Mouse (Mus musculus): ENCODE results near the gene Dab1. TPM values are rescaled to one million over a fixed set of nuclear protein-coding genes. Genes with fewer than 3 reads are reported as not detected.

Dab1 gene
- polyA plus RNA-seq, 1 experiment from 2014 or later: 20.1 TPM

DNA sequence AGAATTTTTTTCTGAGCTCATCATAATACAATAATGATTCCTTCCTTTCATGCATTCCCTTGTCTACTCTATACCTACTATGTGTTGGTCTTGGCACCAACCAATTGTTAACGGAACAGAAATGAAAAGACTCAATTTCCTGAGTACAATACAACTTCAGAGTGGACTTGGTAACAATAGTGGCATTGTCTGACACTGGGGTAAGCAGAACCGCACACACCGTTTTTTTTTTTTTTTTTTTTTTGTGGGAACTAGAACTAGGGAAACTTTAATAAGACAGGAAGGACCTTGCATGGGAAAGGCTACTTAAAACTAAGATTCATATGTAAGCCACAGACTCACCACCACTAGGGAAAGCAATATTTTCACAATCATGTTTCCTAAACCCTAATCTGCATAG, 682.6 kb downstream of the Dab1 start:
- ATAC-seq (replicated peaks; ENCODE audit: low FRiP score): no peak
- H3K27me3 ChIP-seq: no peaks in the 10 kb centered on the region
- H3K4me3 ChIP-seq (replicated peaks): no peak overlapping the region
- H3K9ac ChIP-seq: no peak overlapping the region
- no peaks in the 10 kb centered on the region for H3K36me3 ChIP-seq
- WGBS: 72% methylated on average over 3 of the region's 3 CpGs
- H3K4me2 ChIP-seq: no peak overlapping the region
- no peaks in the 10 kb centered on the region for H3K9me3 ChIP-seq (replicated peaks)
- H3K27ac ChIP-seq: no peak overlapping the region
- H3K4me1 ChIP-seq: no peaks in the 10 kb centered on the region

GRCm38 (mm10) chr4:104302996-104303652, 684.0 kb downstream of the Dab1 start:
- Histone ChIP-seq H3K27ac (no peak overlapping the region), H3K36me3 (no peaks in the 10 kb centered on the region), H3K9me3 (replicated peaks) (no peaks in the 10 kb centered on the region), H3K4me2 (no peak overlapping the region), H3K27me3 (no peaks in the 10 kb centered on the region), H3K9ac (no peak overlapping the region), H3K4me1 (no peaks in the 10 kb centered on the region), H3K4me3 (replicated peaks) (no peak overlapping the region)
- no peak for ATAC-seq (replicated peaks; ENCODE audit: low FRiP score)
- 79% methylated on average over 10 of the region's 10 CpGs for WGBS

- WGBS: 71% methylated on average over 2 of the region's 2 CpGs
- no peaks in the 10 kb centered on the region for H3K4me1 ChIP-seq
- no peaks in the 10 kb centered on the region for H3K36me3 ChIP-seq
- H3K27ac ChIP-seq: no peak overlapping the region
- H3K4me3 ChIP-seq (replicated peaks): no peak overlapping the region
- no peaks in the 10 kb centered on the region for H3K27me3 ChIP-seq
- H3K4me2 ChIP-seq: no peak overlapping the region
- no peak for ATAC-seq (replicated peaks; ENCODE audit: low FRiP score)
- no peaks in the 10 kb centered on the region for H3K9me3 ChIP-seq (replicated peaks)
- no peak overlapping the region for H3K9ac ChIP-seq
Measured at GRCm38 (mm10) chr4:104307781-104308180, 688.6 kb downstream of the Dab1 start.

DNA sequence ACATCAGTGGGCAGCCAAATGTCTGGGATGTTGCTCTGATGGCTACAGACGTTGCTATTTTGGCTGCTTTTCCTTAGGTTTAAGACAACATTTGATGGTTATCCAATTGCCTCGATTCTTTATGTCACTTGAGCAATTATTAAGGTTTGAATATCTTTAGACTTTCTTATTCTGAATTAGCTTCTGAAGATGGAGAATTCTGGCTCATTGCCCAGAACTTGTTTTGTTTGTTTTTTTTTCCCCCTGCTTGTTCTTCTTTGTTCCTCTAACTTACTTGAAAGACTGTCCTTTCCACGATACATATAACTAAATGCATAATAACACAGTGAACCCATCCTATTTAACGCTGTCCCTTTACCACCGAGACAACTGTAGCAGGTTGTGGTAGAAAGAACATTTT, 707.1 kb downstream of the Dab1 start:
- Histone ChIP-seq H3K4me3 (replicated peaks) (no peak overlapping the region), H3K27ac (no peak overlapping the region), H3K27me3 (no peaks in the 10 kb centered on the region), H3K9me3 (replicated peaks) (no peaks in the 10 kb centered on the region), H3K9ac (no peak overlapping the region), H3K4me2 (no peak overlapping the region), H3K36me3 (no peaks in the 10 kb centered on the region), H3K4me1 (no peaks in the 10 kb centered on the region)
- 58% methylated on average over 5 of the region's 5 CpGs for WGBS
- no peak for ATAC-seq (replicated peaks; ENCODE audit: low FRiP score)

DNA sequence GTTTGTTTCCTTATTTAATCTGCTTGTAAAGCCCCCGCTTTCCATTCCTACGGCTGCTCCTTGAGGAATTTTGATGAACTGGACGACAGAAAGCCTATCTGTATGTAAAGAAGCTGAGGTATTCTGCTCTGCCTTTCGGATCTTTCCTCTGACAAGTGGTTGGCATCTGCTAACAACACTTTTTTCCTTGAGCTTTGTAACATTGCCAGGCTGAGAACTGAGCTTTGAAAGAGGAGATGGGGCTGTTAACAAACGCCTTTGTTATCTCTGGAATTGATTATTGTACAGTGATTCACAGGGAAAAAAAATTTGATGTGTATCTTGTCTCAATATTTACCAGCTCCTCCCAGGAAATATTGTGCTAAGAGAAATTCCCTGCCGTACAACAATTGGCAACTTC, 712.7 kb downstream of the Dab1 start:
- H3K27ac ChIP-seq: no peak overlapping the region
- H3K4me2 ChIP-seq: no peak overlapping the region
- H3K36me3 ChIP-seq: no peaks in the 10 kb centered on the region
- no peak overlapping the region for H3K9ac ChIP-seq
- no peak for ATAC-seq (replicated peaks; ENCODE audit: low FRiP score)
- no peaks in the 10 kb centered on the region for H3K9me3 ChIP-seq (replicated peaks)
- H3K4me3 ChIP-seq (replicated peaks): no peak overlapping the region
- no peaks in the 10 kb centered on the region for H3K27me3 ChIP-seq
- WGBS: 75% methylated on average over 6 of the region's 6 CpGs
- H3K4me1 ChIP-seq: no peaks in the 10 kb centered on the region

GRCm38 (mm10) chr4:104332399-104332798, 713.2 kb downstream of the Dab1 start:
- WGBS: 72% methylated on average over 3 of the region's 3 CpGs
- Histone ChIP-seq H3K9ac (no peak overlapping the region), H3K27ac (no peak overlapping the region)

GRCm38 (mm10) chr4:104337279-104337678, 718.1 kb downstream of the Dab1 start:
- no peaks in the 10 kb centered on the region for H3K27me3 ChIP-seq
- H3K4me3 ChIP-seq (replicated peaks): no peak overlapping the region
- no peaks in the 10 kb centered on the region for H3K9me3 ChIP-seq (replicated peaks)
- H3K4me1 ChIP-seq: no peaks in the 10 kb centered on the region
- H3K4me2 ChIP-seq: no peak overlapping the region
- H3K36me3 ChIP-seq: no peaks in the 10 kb centered on the region
- ATAC-seq (replicated peaks; ENCODE audit: low FRiP score): no peak
- H3K9ac ChIP-seq: no peak overlapping the region
- WGBS: 81% methylated on average over 10 of the region's 10 CpGs
- H3K27ac ChIP-seq: no peak overlapping the region

More at GRCm38 (mm10) chr4:104332399-104332798, 713.2 kb downstream of the Dab1 start:
- no peak for ATAC-seq (replicated peaks; ENCODE audit: low FRiP score)
- H3K36me3 ChIP-seq: no peaks in the 10 kb centered on the region
- H3K27me3 ChIP-seq: no peaks in the 10 kb centered on the region
- H3K9me3 ChIP-seq (replicated peaks): no peaks in the 10 kb centered on the region
- H3K4me2 ChIP-seq: no peak overlapping the region
- no peak overlapping the region for H3K4me3 ChIP-seq (replicated peaks)
- no peaks in the 10 kb centered on the region for H3K4me1 ChIP-seq

DNA sequence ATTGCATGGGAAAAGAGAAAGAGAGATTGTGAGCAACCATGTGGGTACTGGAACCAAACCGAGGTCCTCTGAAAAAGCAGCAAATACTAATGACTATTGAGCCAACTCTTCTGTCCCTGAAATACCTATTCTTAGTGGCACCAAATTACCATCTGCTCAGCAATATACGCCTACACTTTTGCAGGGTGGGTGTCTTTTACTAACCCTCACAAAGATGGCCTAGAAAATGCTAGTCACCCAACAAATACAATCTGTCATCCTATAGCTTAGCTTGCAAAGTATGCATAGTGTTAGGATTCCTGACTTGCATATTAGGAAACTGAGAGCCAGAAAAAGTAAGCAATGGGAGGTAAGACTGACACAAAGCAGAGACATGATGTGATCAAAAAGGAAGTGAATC, 719.2 kb downstream of the Dab1 start:
- Histone ChIP-seq H3K36me3 (no peaks in the 10 kb centered on the region), H3K27me3 (no peaks in the 10 kb centered on the region), H3K4me1 (no peaks in the 10 kb centered on the region), H3K4me2 (no peak overlapping the region), H3K4me3 (replicated peaks) (no peak overlapping the region), H3K9ac (no peak overlapping the region), H3K9me3 (replicated peaks) (no peaks in the 10 kb centered on the region), H3K27ac (no peak overlapping the region)
- WGBS: 88% methylated on average over 2 of the region's 2 CpGs
- no peak for ATAC-seq (replicated peaks; ENCODE audit: low FRiP score)

- no peaks in the 10 kb centered on the region for H3K36me3 ChIP-seq
- no peaks in the 10 kb centered on the region for H3K9me3 ChIP-seq (replicated peaks)
- H3K4me1 ChIP-seq: peaks cover 6% of the 10 kb centered on the region; the same call in 1 of the 2 replicates
- H3K4me3 ChIP-seq (replicated peaks): no peak overlapping the region
- H3K4me2 ChIP-seq: no peak overlapping the region
- peaks cover 22% of the 10 kb centered on the region for H3K27me3 ChIP-seq
- WGBS: 64% methylated on average over 1 of the region's 1 CpGs
- no peak for ATAC-seq (replicated peaks; ENCODE audit: low FRiP score)
- H3K27ac ChIP-seq: no peak overlapping the region
- no peak overlapping the region for H3K9ac ChIP-seq
Measured at GRCm38 (mm10) chr4:104361345-104361744, 742.2 kb downstream of the Dab1 start.

- WGBS: 6% methylated on average over 8 of the region's 8 CpGs
- H3K27ac ChIP-seq: no peak overlapping the region
- peak overlapping the region; percentile 69 for H3K4me3 ChIP-seq (replicated peaks)
- H3K4me1 ChIP-seq: peaks cover 31% of the 10 kb centered on the region
- no peaks in the 10 kb centered on the region for H3K36me3 ChIP-seq
- peak overlapping the region; percentile 58 for H3K9ac ChIP-seq
- no peak for ATAC-seq (replicated peaks; ENCODE audit: low FRiP score)
- peaks cover 70% of the 10 kb centered on the region for H3K27me3 ChIP-seq
- peak overlapping the region; percentile 98 for H3K4me2 ChIP-seq
- H3K9me3 ChIP-seq (replicated peaks): no peaks in the 10 kb centered on the region
Measured at GRCm38 (mm10) chr4:104366491-104366890, 747.3 kb downstream of the Dab1 start.

- WGBS: under 1% methylated on average over 56 of the region's 94 CpGs
- peak; percentile 92 for ATAC-seq (replicated peaks; ENCODE audit: low FRiP score)
- peaks cover 31% of the 10 kb centered on the region for H3K4me1 ChIP-seq
- peak overlapping the region; percentile 58 for H3K9ac ChIP-seq
- H3K4me2 ChIP-seq: peak overlapping the region; percentile 98
- H3K36me3 ChIP-seq: no peaks in the 10 kb centered on the region
- peaks cover 74% of the 10 kb centered on the region for H3K27me3 ChIP-seq
- peak overlapping the region; percentile 69 for H3K4me3 ChIP-seq (replicated peaks)
- H3K27ac ChIP-seq: peak overlapping the region; percentile 64
- H3K9me3 ChIP-seq (replicated peaks): no peaks in the 10 kb centered on the region
Measured at GRCm38 (mm10) chr4:104366894-104367740, 748.0 kb downstream of the Dab1 start.

DNA sequence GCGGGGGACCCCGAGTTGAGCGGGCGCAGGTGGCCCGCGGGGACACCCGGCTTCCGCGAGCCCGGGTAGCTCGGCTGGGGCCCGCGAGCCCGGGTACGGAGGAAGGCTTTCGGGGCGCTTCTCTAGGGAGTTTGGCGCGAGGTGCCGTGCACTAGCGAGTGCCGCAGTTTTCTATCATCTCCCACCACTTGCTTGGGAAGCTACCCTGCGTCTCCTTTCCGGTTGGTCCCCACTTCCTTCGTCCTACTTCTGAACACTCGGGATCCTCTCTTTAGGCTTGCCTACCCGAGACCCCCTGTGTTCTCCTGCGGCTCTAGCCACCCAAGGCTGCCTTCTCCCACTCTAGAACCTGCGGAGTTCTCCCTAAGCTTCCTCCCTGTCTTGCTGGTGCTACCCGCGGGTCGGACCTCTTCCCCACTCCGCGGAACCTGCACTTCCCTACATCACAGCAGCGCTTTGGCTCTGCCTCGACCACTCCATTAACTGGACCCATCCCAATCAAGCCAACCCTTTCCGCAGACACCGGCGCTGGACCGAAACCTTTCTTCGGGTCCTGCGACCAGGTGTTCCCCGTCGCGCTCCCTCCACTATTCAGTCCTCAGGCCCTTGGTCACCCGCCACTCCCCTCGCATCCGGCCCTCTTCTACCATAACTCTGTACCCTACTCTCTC, 748.7 kb downstream of the Dab1 start:
- Histone ChIP-seq H3K4me2 (peak overlapping the region; percentile 98), H3K9ac (peak overlapping the region; percentile 58), H3K27ac (peak overlapping the region; percentile 64), H3K4me3 (replicated peaks) (peak overlapping the region; percentile 69), H3K36me3 (no peaks in the 10 kb centered on the region), H3K4me1 (peaks cover 31% of the 10 kb centered on the region), H3K9me3 (replicated peaks) (no peaks in the 10 kb centered on the region), H3K27me3 (peaks cover 76% of the 10 kb centered on the region)
- peak; percentile 44 for ATAC-seq (replicated peaks; ENCODE audit: low FRiP score)
- WGBS: under 1% methylated on average over 48 of the region's 48 CpGs

Data from kidney, embryonic 15.5 days (tissue).